ENCODE assay signal across 21 mouse cellular contexts in the genomic region with DNA sequence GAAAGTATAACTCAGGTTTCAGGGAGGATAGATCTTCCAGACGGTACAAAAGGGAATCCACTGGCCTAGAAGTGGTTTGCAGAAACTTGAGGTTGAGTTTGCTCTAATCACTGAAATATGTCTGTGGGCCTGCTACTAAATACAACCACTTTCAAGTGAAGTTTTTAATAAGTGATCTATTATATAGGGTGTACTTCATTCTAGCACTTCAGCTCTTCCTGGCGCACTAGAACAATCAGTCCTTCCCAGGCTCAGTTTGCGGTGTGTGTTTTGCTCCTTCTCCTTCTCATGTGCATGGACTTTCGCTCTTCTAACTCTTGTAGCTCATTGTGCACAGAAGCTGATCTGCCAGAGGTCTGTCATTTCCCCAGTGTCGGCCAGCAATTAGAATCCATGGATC. TPM values are rescaled to one million over a fixed set of nuclear protein-coding genes. Genes with fewer than 3 reads are reported as not detected.
A peak's percentile ranks its signal among the peaks of the same experiment; 100 is the strongest.
DNase-seq lines count a peak whose midpoint lies in the region; ATAC-seq and TF ChIP-seq lines count a peak whose summit lies in the region.
"Had no signal": no experiment of that assay in that cellular context is flagged by ENCODE, and none has a peak within 500 bp of the region (broad histone marks: within the 10 kb centered on the region; RNA-seq: fewer than 3 reads in every experiment).

No protein-coding gene starts in this region.

- no peak overlapping the region for H3K9ac ChIP-seq in kidney, embryonic 14.5 days (ENCODE audit: low read depth, low read length)
- no peak overlapping the region for H3K9ac ChIP-seq in intestine, embryonic 16.5 days (ENCODE audit: low read depth, low read length)
- H3K9ac ChIP-seq: forebrain, embryonic 13.5 days; forebrain, postnatal 0 days; hindbrain, embryonic 12.5 days had no signal

- peak; percentile 40 for DNase-seq in kidney, adult 2 months
- no peak for DNase-seq in kidney, postnatal 4 days
- DNase-seq in kidney, postnatal 36 days: peak; percentile 24 to 25
- DNase-seq in lung, postnatal 25 days (ENCODE audit: low spot score): peak; percentile 16
- no peak for DNase-seq in right cerebral cortex, postnatal 25 days
- DNase-seq: adrenal gland, postnatal 25 days; cerebellum, adult 18-20 months; cerebellum, adult 9-11 months; cerebellum, postnatal 36 days; forebrain, postnatal 0 days; gastrocnemius, postnatal 25 days; heart, postnatal 10 days; heart, postnatal 4 days had no signal

- no peak overlapping the region for H3K27ac ChIP-seq in kidney, adult 2 months (ENCODE audit: insufficient read depth, low read depth, low read length)
- H3K27ac ChIP-seq in kidney, embryonic 14.5 days (ENCODE audit: low read depth, low read length): no peak overlapping the region
- H3K27ac ChIP-seq in intestine, embryonic 16.5 days (ENCODE audit: low read length): peak overlapping the region; percentile 28; the same call in 1 of the 2 replicates
- H3K27ac ChIP-seq: embryonic facial prominence, embryonic 10.5 days; forebrain, embryonic 13.5 days; heart, embryonic 10.5 days; hindbrain, embryonic 12.5 days had no signal

- no peaks in the 10 kb centered on the region; the same call in 1 of the 2 replicates for H3K36me3 ChIP-seq in kidney, adult 2 months (ENCODE audit: control insufficient read depth, insufficient read depth, low read length)
- no peaks in the 10 kb centered on the region for H3K36me3 ChIP-seq in kidney, embryonic 14.5 days (ENCODE audit: control insufficient read depth, insufficient read depth, low read length)
- no peaks in the 10 kb centered on the region for H3K36me3 ChIP-seq in intestine, embryonic 16.5 days (ENCODE audit: control insufficient read depth, insufficient read depth, low read length)
- H3K36me3 ChIP-seq: embryonic facial prominence, embryonic 10.5 days; heart, embryonic 10.5 days; hindbrain, embryonic 12.5 days had no signal

- ATAC-seq in kidney, embryonic 14.5 days (ENCODE audit: low FRiP score, low TSS enrichment): no peak
- ATAC-seq in intestine, embryonic 16.5 days: peak; percentile 84
- ATAC-seq: activated CD4-positive, CD25-positive, alpha-beta regulatory T cell, adult 4 months; forebrain, embryonic 13.5 days; forebrain, postnatal 0 days; Patski had no signal

- peaks cover 5% of the 10 kb centered on the region; the same call in 1 of the 2 replicates for H3K4me1 ChIP-seq in kidney, adult 2 months (ENCODE audit: control insufficient read depth, insufficient read depth, low read length)
- H3K4me1 ChIP-seq in kidney, embryonic 14.5 days (ENCODE audit: control insufficient read depth, insufficient read depth, low read length): no peaks in the 10 kb centered on the region
- H3K4me1 ChIP-seq in intestine, embryonic 16.5 days (ENCODE audit: control insufficient read depth, insufficient read depth, low read length): no peaks in the 10 kb centered on the region
- H3K4me1 ChIP-seq: embryonic facial prominence, embryonic 10.5 days; heart, embryonic 10.5 days; hindbrain, embryonic 12.5 days had no signal

- 54% methylated on average over 5 of the region's 5 CpGs for whole genome bisulfite sequencing in kidney, adult 2 months
- WGBS in kidney, embryonic 14.5 days: 89% methylated on average over 5 of the region's 5 CpGs
- 67% methylated on average over 5 of the region's 5 CpGs for WGBS in intestine, embryonic 16.5 days

- H3K4me2 ChIP-seq in kidney, embryonic 14.5 days (replicated peaks; ENCODE audit: low read depth, low read length): no peak overlapping the region
- 0 out of 2 replicates have a peak overlapping the region, but pooled peaks have one; percentile 22 for H3K4me2 ChIP-seq in intestine, embryonic 16.5 days (ENCODE audit: low read depth, low read length)
- H3K4me2 ChIP-seq: forebrain, embryonic 13.5 days; hindbrain, embryonic 12.5 days had no signal

- no peak for TF ChIP-seq CTCF in kidney, adult 2 months (conservative IDR thresholded peaks at IDR 0.05; ENCODE audit: insufficient read depth, insufficient read length, low read depth, low read length)

- no peaks in the 10 kb centered on the region for H3K27me3 ChIP-seq in kidney, adult 2 months (replicated peaks; ENCODE audit: control insufficient read depth, insufficient read depth, low read length)
- H3K27me3 ChIP-seq in kidney, embryonic 14.5 days (ENCODE audit: control insufficient read depth, insufficient read depth, low read length): no peaks in the 10 kb centered on the region
- no peaks in the 10 kb centered on the region for H3K27me3 ChIP-seq in intestine, embryonic 16.5 days (replicated peaks; ENCODE audit: control insufficient read depth, insufficient read depth, low read length)
- H3K27me3 ChIP-seq: forebrain, embryonic 13.5 days; hindbrain, embryonic 12.5 days; Patski had no signal

- TF ChIP-seq POLR2A in kidney, adult 2 months (IDR thresholded peaks at IDR 0.05; ENCODE audit: low read depth, low read length): no peak

- no peaks in the 10 kb centered on the region for H3K9me3 ChIP-seq in kidney, embryonic 14.5 days (ENCODE audit: control insufficient read depth, low read length)
- H3K9me3 ChIP-seq in intestine, embryonic 16.5 days (ENCODE audit: control insufficient read depth, low read length): no peaks in the 10 kb centered on the region
- H3K9me3 ChIP-seq: embryonic facial prominence, embryonic 10.5 days; forebrain, embryonic 13.5 days; heart, embryonic 10.5 days; hindbrain, embryonic 12.5 days had no signal

- H3K4me3 ChIP-seq in kidney, adult 2 months (ENCODE audit: insufficient read depth, low read depth, low read length): no peak overlapping the region
- H3K4me3 ChIP-seq in kidney, embryonic 14.5 days (ENCODE audit: low read length): no peak overlapping the region
- no peak overlapping the region for H3K4me3 ChIP-seq in intestine, embryonic 16.5 days (ENCODE audit: low read length)
- H3K4me3 ChIP-seq: embryonic facial prominence, embryonic 10.5 days; forebrain, embryonic 13.5 days; heart, embryonic 10.5 days; hindbrain, embryonic 12.5 days had no signal

RNA-seq across cellular contexts. Expression of gene Slc15a2, which starts 11.8 kb away (rescaled TPM):
- polyA plus RNA-seq in kidney, adult 2 months (2012; rRNA removed): 92.1 and 97.9 TPM in 2 replicates
- 5.5 and 12.3 TPM in 2 replicates for polyA plus RNA-seq in kidney, embryonic 14.5 days (2014; fragmentation: Nextera tagmentation; extraction: Ambion mirVana)
- polyA plus RNA-seq in intestine, embryonic 16.5 days (2015; fragmentation: Nextera tagmentation; extraction: Ambion mirVana): 8.5 and 12.0 TPM in 2 replicates

RNA-seq across cellular contexts. Expression of gene Iqcb1, which starts 55.2 kb away (rescaled TPM):
- polyA plus RNA-seq in kidney, adult 2 months (2012; rRNA removed): 1.7 and 3.0 TPM in 2 replicates
- polyA plus RNA-seq in kidney, embryonic 14.5 days (2014; fragmentation: Nextera tagmentation; extraction: Ambion mirVana): 40.0 and 45.5 TPM in 2 replicates
- 19.1 and 20.6 TPM in 2 replicates for polyA plus RNA-seq in intestine, embryonic 16.5 days (2015; fragmentation: Nextera tagmentation; extraction: Ambion mirVana)

Comparison
In these comparisons a context has a peak if more than half of its experiments do, and no peak if none do; other contexts are left out.
1. DNase-seq: peak in kidney, adult 2 months (single experiment), kidney, postnatal 36 days (2 of 2) and lung, postnatal 25 days (single experiment); none in kidney, postnatal 4 days (0 of 2) and right cerebral cortex, postnatal 25 days (single experiment).